Mouse (Mus musculus) urinary bladder, postnatal 4 days (tissue): ENCODE results near the gene Cnr2.

Experiments
- DNase-seq, 2 experiments: peaks; one replicate each; pipeline ENCODE4 v3.0.0; 2021 to 2022; ENCODE audit warnings: low spot score in 2 of 2

Gene Cnr2

GRCm38 (mm10) chr4:135895071-135895571 lies at the start of gene Cnr2:
Gene Cnr2, plus strand, starts transcription at chr4:135895394.
- no peak for DNase-seq

- DNase-seq, result peak in 1 of 2 experiments; percentile 54
Measured at GRCm38 (mm10) chr4:135847581-135847980, 47.6 kb upstream of the Cnr2 start.

GRCm38 (mm10) chr4:135850411-135851095 lies 44.6 kb upstream of the Cnr2 start:
- peak in 1 of 2 experiments; percentile 57 for DNase-seq

GRCm38 (mm10) chr4:135851942-135852341 lies 43.3 kb upstream of the Cnr2 start:
- DNase-seq, result peak in 1 of 2 experiments; percentile 32

- peak in 1 of 2 experiments; percentile 38 for DNase-seq
Measured at GRCm38 (mm10) chr4:135853987-135854546, 41.1 kb upstream of the Cnr2 start.

- DNase-seq, result peak in 1 of 2 experiments; percentile 44
Measured at GRCm38 (mm10) chr4:135854630-135855029, 40.6 kb upstream of the Cnr2 start.

- no peak for DNase-seq
Measured at GRCm38 (mm10) chr4:135855080-135855479, 40.1 kb upstream of the Cnr2 start.

- DNase-seq, result peak; percentile 97
Measured at GRCm38 (mm10) chr4:135855536-135856222, 39.5 kb upstream of the Cnr2 start, which contains the start of gene Srsf10. Gene Srsf10, plus strand, starts transcription at chr4:135855747.

- peak; percentile 66 to 75 for DNase-seq
Measured at GRCm38 (mm10) chr4:135856223-135857091, 38.7 kb upstream of the Cnr2 start.

- DNase-seq, result peak in 1 of 2 experiments; percentile 40
Measured at GRCm38 (mm10) chr4:135857597-135858186, 37.5 kb upstream of the Cnr2 start.

GRCm38 (mm10) chr4:135868996-135869395 lies 26.2 kb upstream of the Cnr2 start:
- DNase-seq, result no peak

GRCm38 (mm10) chr4:135870227-135871023 lies 24.8 kb upstream of the Cnr2 start:
- DNase-seq, result no peak

- no peak for DNase-seq
Measured at GRCm38 (mm10) chr4:135872015-135872414, 23.2 kb upstream of the Cnr2 start.

GRCm38 (mm10) chr4:135872589-135873391 lies 22.4 kb upstream of the Cnr2 start:
- DNase-seq, result no peak

GRCm38 (mm10) chr4:135873526-135874202 lies 21.5 kb upstream of the Cnr2 start, which contains the start of gene Pnrc2:
Gene Pnrc2, minus strand, starts transcription at chr4:135873850.
- DNase-seq, result peak; percentile 88 to 89

GRCm38 (mm10) chr4:135874564-135875535 lies 20.3 kb upstream of the Cnr2 start:
- DNase-seq, result no peak

- no peak for DNase-seq
Measured at GRCm38 (mm10) chr4:135875546-135875945, 19.6 kb upstream of the Cnr2 start.
